Mouse (Mus musculus) small intestine, adult 2 months (tissue): ENCODE results near the gene Kremen2.

Experiments
- CTCF ChIP-seq: fragments of 200-500 bp; IDR thresholded peaks from 2 replicates; pipeline ENCODE4 v1.5.1; 2012; ENCODE audit warnings: low read depth, mild to moderate bottlenecking, control low read depth, inconsistent platforms, low read length, moderate library complexity, mixed read lengths; ENCODE audit not compliant: insufficient replicate concordance, insufficient read length; ENCODE audit errors: extremely low read depth
- POLR2A ChIP-seq: fragments of 200-500 bp; IDR thresholded peaks from 2 replicates; pipeline ENCODE4 v1.6.1; 2012; ENCODE audit warnings: low read depth, mild to moderate bottlenecking, control low read depth, inconsistent platforms, low read length, moderate library complexity

- TF ChIP-seq POLR2A, result no peak
- no peak for TF ChIP-seq CTCF
These were observed 3.3 kb downstream of the Kremen2 start for GRCm38 (mm10) chr17:23742210-23742793.
